Comparison of ENCODE assay signal across 10 mouse cellular contexts in genomic region chr14:40818051-40818450, GRCm38 (mm10).
DNase-seq lines count a peak whose midpoint lies in the region; ATAC-seq and TF ChIP-seq lines count a peak whose summit lies in the region.
"Had no signal": no experiment of that assay in that cellular context is flagged by ENCODE, and none has a peak within 500 bp of the region (broad histone marks: within the 10 kb centered on the region; RNA-seq: fewer than 3 reads in every experiment).

No protein-coding gene starts in this region.

- DNase-seq in adipocyte (ENCODE audit: low spot score), result peak; percentile 19
- DNase-seq in brain, embryonic 14.5 days (ENCODE audit: low read depth), result peak; percentile 11
- DNase-seq in heart, postnatal 25 days (ENCODE audit: low spot score), result peak; percentile 50
- DNase-seq in frontal cortex, postnatal 14 days (ENCODE audit: low spot score in 2 of 2), result no peak
- no peak for DNase-seq in forebrain, embryonic 14.5 days (ENCODE audit: low spot score)
- DNase-seq in cerebellum, adult 18-20 months, result no peak
- DNase-seq in thymus, adult 18-20 months, result no peak

- no peak overlapping the region for H3K4me3 ChIP-seq in liver, embryonic 15.5 days (replicated peaks)
- no peak overlapping the region for H3K4me3 ChIP-seq in forebrain, embryonic 14.5 days (ENCODE audit: low read depth, low read length)
- H3K4me3 ChIP-seq: erythroblast, embryonic 14.5 days; midbrain, embryonic 13.5 days had no signal

- no peak overlapping the region for H3K27ac ChIP-seq in liver, embryonic 15.5 days (replicated peaks)
- no peak overlapping the region for H3K27ac ChIP-seq in forebrain, embryonic 14.5 days (ENCODE audit: low read depth, low read length)
- H3K27ac ChIP-seq: midbrain, embryonic 13.5 days had no signal

- no peak overlapping the region for H3K9ac ChIP-seq in liver, embryonic 15.5 days
- no peak overlapping the region for H3K9ac ChIP-seq in forebrain, embryonic 14.5 days (ENCODE audit: low read length)
- H3K9ac ChIP-seq: midbrain, embryonic 13.5 days had no signal

- H3K9me3 ChIP-seq in liver, embryonic 15.5 days (replicated peaks), result no peaks in the 10 kb centered on the region
- H3K9me3 ChIP-seq in forebrain, embryonic 14.5 days (replicated peaks; ENCODE audit: control insufficient read depth, low read length), result no peaks in the 10 kb centered on the region
- H3K9me3 ChIP-seq: midbrain, embryonic 13.5 days had no signal

- ATAC-seq in liver, embryonic 15.5 days (ENCODE audit: insufficient read depth), result peak; percentile 44; the same call in 1 of the 2 replicates
- ATAC-seq in forebrain, embryonic 14.5 days, result no peak
- ATAC-seq: midbrain, embryonic 13.5 days had no signal

- TF ChIP-seq CTCF in brain, embryonic 14.5 days (IDR thresholded peaks at IDR 0.05; ENCODE audit: borderline replicate concordance, extremely low read depth, insufficient read depth, insufficient read length), result no peak

- intact Hi-C loops in heart, postnatal 25 days (cut with DNase I), result no loop called here

- TF ChIP-seq POLR2A in brain, embryonic 14.5 days (IDR thresholded peaks at IDR 0.05; ENCODE audit: borderline replicate concordance, extremely low read depth, insufficient read depth, insufficient read length, poor library complexity, severe bottlenecking), result no peak

- H3K4me2 ChIP-seq in liver, embryonic 15.5 days, result no peak overlapping the region
- no peak overlapping the region for H3K4me2 ChIP-seq in forebrain, embryonic 14.5 days (ENCODE audit: low read length)
- H3K4me2 ChIP-seq: midbrain, embryonic 13.5 days had no signal

- no peaks in the 10 kb centered on the region for H3K36me3 ChIP-seq in liver, embryonic 15.5 days (replicated peaks)
- no peaks in the 10 kb centered on the region for H3K36me3 ChIP-seq in forebrain, embryonic 14.5 days (ENCODE audit: control insufficient read depth, insufficient read depth, low read length)
- H3K36me3 ChIP-seq: midbrain, embryonic 13.5 days had no signal

- H3K4me1 ChIP-seq in liver, embryonic 15.5 days (replicated peaks), result no peaks in the 10 kb centered on the region
- no peaks in the 10 kb centered on the region for H3K4me1 ChIP-seq in forebrain, embryonic 14.5 days (ENCODE audit: control insufficient read depth, insufficient read depth, low read length)
- H3K4me1 ChIP-seq: midbrain, embryonic 13.5 days had no signal

- no peaks in the 10 kb centered on the region for H3K27me3 ChIP-seq in liver, embryonic 15.5 days
- no peaks in the 10 kb centered on the region for H3K27me3 ChIP-seq in forebrain, embryonic 14.5 days (replicated peaks; ENCODE audit: control insufficient read depth, insufficient read depth, low read length)
- H3K27me3 ChIP-seq: midbrain, embryonic 13.5 days had no signal

- WGBS in liver, embryonic 15.5 days (ENCODE audit: insufficient replicate concordance), result 39% methylated on average over 2 of the region's 2 CpGs
- 76% methylated on average over 2 of the region's 2 CpGs for WGBS in forebrain, embryonic 14.5 days

Comparison
In these comparisons a context has a peak if more than half of its experiments do, and no peak if none do; other contexts are left out.
1. DNase-seq: peak in adipocyte (single experiment), brain, embryonic 14.5 days (single experiment) and heart, postnatal 25 days (single experiment); none in frontal cortex, postnatal 14 days (0 of 2), forebrain, embryonic 14.5 days (single experiment), cerebellum, adult 18-20 months (0 of 2) and thymus, adult 18-20 months (0 of 2).